Mouse (Mus musculus): ENCODE data around the gene Magi1. TPM values are rescaled to one million over a fixed set of nuclear protein-coding genes. Genes with fewer than 3 reads are reported as not detected.

Gene Magi1
- polyA plus RNA-seq, 1 experiment from 2014 or later = 27.4 TPM

GRCm38 (mm10) chr6:94107401-94108107, 176.2 kb downstream of the Magi1 start:
- ATAC-seq (ENCODE audit: low FRiP score) = no peak
- Histone ChIP-seq H3K9me3 (ENCODE audit: control insufficient read depth, low read length) (no peaks in the 10 kb centered on the region), H3K9ac (ENCODE audit: low read depth, low read length) (no peak overlapping the region), H3K4me3 (ENCODE audit: low read depth, low read length) (no peak overlapping the region), H3K36me3 (ENCODE audit: control insufficient read depth, insufficient read depth, low read length) (no peaks in the 10 kb centered on the region), H3K4me1 (replicated peaks; ENCODE audit: control insufficient read depth, insufficient read depth, low read length) (no peaks in the 10 kb centered on the region), H3K4me2 (replicated peaks; ENCODE audit: low read depth, low read length) (no peak overlapping the region), H3K27ac (ENCODE audit: low read depth, low read length) (no peak overlapping the region), H3K27me3 (ENCODE audit: control insufficient read depth, insufficient read depth, low read length) (no peaks in the 10 kb centered on the region)
- DNase-seq (ENCODE audit: low spot score) = no peak
- 80% methylated on average over 11 of the region's 11 CpGs for WGBS

DNA sequence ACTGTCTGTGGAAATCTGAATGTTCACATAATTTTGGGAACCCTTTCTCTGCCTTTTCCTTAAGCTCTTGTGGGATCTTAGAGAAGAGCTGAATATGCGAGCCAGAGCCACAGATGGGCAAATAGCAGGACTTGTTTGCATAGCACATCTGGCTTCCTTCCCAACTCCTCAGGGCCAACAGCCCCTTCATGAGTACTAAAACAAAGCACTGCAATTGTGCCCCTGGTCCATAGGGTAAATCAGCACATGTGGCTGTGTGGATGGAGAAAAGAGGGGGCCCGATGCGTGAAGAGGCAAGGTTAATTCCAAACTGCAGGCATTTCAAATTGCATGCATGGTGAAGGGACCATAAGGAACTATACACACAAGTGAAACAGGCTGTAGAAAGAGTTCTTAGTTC, 180.1 kb downstream of the Magi1 start:
- no peak overlapping the region for H3K9ac ChIP-seq (ENCODE audit: low read depth, low read length)
- H3K36me3 ChIP-seq (ENCODE audit: control insufficient read depth, insufficient read depth, low read length) = no peaks in the 10 kb centered on the region
- no peak for DNase-seq (ENCODE audit: low spot score)
- 64% methylated on average over 3 of the region's 3 CpGs for WGBS
- no peaks in the 10 kb centered on the region for H3K27me3 ChIP-seq (ENCODE audit: control insufficient read depth, insufficient read depth, low read length)
- H3K4me1 ChIP-seq (replicated peaks; ENCODE audit: control insufficient read depth, insufficient read depth, low read length) = no peaks in the 10 kb centered on the region
- no peak for ATAC-seq (ENCODE audit: low FRiP score)
- H3K9me3 ChIP-seq (ENCODE audit: control insufficient read depth, low read length) = no peaks in the 10 kb centered on the region
- no peak overlapping the region for H3K27ac ChIP-seq (ENCODE audit: low read depth, low read length)
- no peak overlapping the region for H3K4me3 ChIP-seq (ENCODE audit: low read depth, low read length)
- H3K4me2 ChIP-seq (replicated peaks; ENCODE audit: low read depth, low read length) = no peak overlapping the region

- Histone ChIP-seq H3K4me1 (replicated peaks; ENCODE audit: control insufficient read depth, insufficient read depth, low read length) (no peaks in the 10 kb centered on the region), H3K36me3 (ENCODE audit: control insufficient read depth, insufficient read depth, low read length) (no peaks in the 10 kb centered on the region), H3K9me3 (ENCODE audit: control insufficient read depth, low read length) (no peaks in the 10 kb centered on the region), H3K9ac (ENCODE audit: low read depth, low read length) (no peak overlapping the region), H3K27me3 (ENCODE audit: control insufficient read depth, insufficient read depth, low read length) (no peaks in the 10 kb centered on the region), H3K4me2 (replicated peaks; ENCODE audit: low read depth, low read length) (no peak overlapping the region), H3K4me3 (ENCODE audit: low read depth, low read length) (no peak overlapping the region), H3K27ac (ENCODE audit: low read depth, low read length) (no peak overlapping the region)
- 56% methylated on average over 5 of the region's 5 CpGs for WGBS
- ATAC-seq (ENCODE audit: low FRiP score) = no peak
- DNase-seq (ENCODE audit: low spot score) = no peak
These were observed 182.5 kb downstream of the Magi1 start for GRCm38 (mm10) chr6:94101256-94101655.

- Histone ChIP-seq H3K4me2 (replicated peaks; ENCODE audit: low read depth, low read length) (no peak overlapping the region), H3K27ac (ENCODE audit: low read depth, low read length) (no peak overlapping the region), H3K27me3 (ENCODE audit: control insufficient read depth, insufficient read depth, low read length) (no peaks in the 10 kb centered on the region), H3K4me3 (ENCODE audit: low read depth, low read length) (no peak overlapping the region), H3K9ac (ENCODE audit: low read depth, low read length) (no peak overlapping the region), H3K9me3 (ENCODE audit: control insufficient read depth, low read length) (no peaks in the 10 kb centered on the region), H3K4me1 (replicated peaks; ENCODE audit: control insufficient read depth, insufficient read depth, low read length) (no peaks in the 10 kb centered on the region), H3K36me3 (ENCODE audit: control insufficient read depth, insufficient read depth, low read length) (no peaks in the 10 kb centered on the region)
- 61% methylated on average over 4 of the region's 4 CpGs for WGBS
- ATAC-seq (ENCODE audit: low FRiP score) = no peak
- DNase-seq (ENCODE audit: low spot score) = no peak
These were observed 188.6 kb downstream of the Magi1 start for GRCm38 (mm10) chr6:94094924-94095685.

- 45% methylated on average over 8 of the region's 8 CpGs for WGBS
- Histone ChIP-seq H3K27me3 (ENCODE audit: control insufficient read depth, insufficient read depth, low read length) (no peaks in the 10 kb centered on the region), H3K9me3 (ENCODE audit: control insufficient read depth, low read length) (no peaks in the 10 kb centered on the region), H3K27ac (ENCODE audit: low read depth, low read length) (no peak overlapping the region), H3K4me2 (replicated peaks; ENCODE audit: low read depth, low read length) (no peak overlapping the region), H3K4me1 (replicated peaks; ENCODE audit: control insufficient read depth, insufficient read depth, low read length) (no peaks in the 10 kb centered on the region), H3K4me3 (ENCODE audit: low read depth, low read length) (no peak overlapping the region), H3K36me3 (ENCODE audit: control insufficient read depth, insufficient read depth, low read length) (no peaks in the 10 kb centered on the region), H3K9ac (ENCODE audit: low read depth, low read length) (no peak overlapping the region)
- DNase-seq (ENCODE audit: low spot score) (no peak), ATAC-seq (ENCODE audit: low FRiP score) (no peak)
These were observed 190.6 kb downstream of the Magi1 start for GRCm38 (mm10) chr6:94092969-94093597.

DNA sequence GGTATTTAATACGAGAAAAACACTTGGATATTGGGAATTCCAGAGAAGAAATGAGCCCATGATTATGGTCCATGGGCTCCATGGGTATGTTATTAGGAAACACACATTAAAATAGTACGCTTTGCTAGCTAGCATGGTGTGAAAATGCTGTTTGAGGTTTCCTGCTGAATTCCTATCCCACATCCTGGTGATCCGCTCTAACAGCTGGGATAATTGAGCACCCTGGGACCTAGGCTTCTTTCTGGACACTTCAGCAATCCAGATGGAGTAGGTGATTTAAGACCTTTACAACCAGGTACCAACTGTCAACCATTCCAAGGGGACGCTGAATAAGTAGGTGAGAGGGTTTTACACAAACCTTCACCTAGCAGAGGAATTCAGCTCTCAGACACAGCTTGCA, 191.2 kb downstream of the Magi1 start:
- Histone ChIP-seq H3K9ac (ENCODE audit: low read depth, low read length) (no peak overlapping the region), H3K27me3 (ENCODE audit: control insufficient read depth, insufficient read depth, low read length) (no peaks in the 10 kb centered on the region), H3K9me3 (ENCODE audit: control insufficient read depth, low read length) (no peaks in the 10 kb centered on the region), H3K27ac (ENCODE audit: low read depth, low read length) (no peak overlapping the region), H3K4me2 (replicated peaks; ENCODE audit: low read depth, low read length) (no peak overlapping the region), H3K4me3 (ENCODE audit: low read depth, low read length) (no peak overlapping the region), H3K4me1 (replicated peaks; ENCODE audit: control insufficient read depth, insufficient read depth, low read length) (no peaks in the 10 kb centered on the region), H3K36me3 (ENCODE audit: control insufficient read depth, insufficient read depth, low read length) (no peaks in the 10 kb centered on the region)
- WGBS = 93% methylated on average over 4 of the region's 4 CpGs
- DNase-seq (ENCODE audit: low spot score) = no peak
- no peak for ATAC-seq (ENCODE audit: low FRiP score)

DNA sequence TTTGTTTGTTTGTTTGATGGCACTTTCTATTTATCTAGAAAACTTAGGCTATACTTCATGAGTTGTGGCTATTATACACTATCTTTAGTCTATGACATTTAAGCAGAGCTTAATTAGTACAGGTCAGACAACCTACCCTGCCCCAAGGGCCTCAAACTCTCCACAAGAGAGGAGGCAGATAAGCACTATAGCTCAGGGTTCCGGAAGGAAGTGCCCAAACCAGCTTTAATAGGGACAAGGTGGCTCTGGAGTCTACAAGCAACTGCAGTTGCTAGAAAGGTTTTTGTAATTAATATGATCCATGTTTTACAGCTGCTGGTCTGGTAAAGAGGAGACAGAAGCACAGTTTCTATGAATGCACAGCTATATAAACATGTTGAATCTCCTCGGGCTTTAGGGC, 196.9 kb downstream of the Magi1 start:
- H3K9me3 ChIP-seq (ENCODE audit: control insufficient read depth, low read length) = no peaks in the 10 kb centered on the region
- ATAC-seq (ENCODE audit: low FRiP score) (no peak), DNase-seq (ENCODE audit: low spot score) (no peak)
- H3K4me1 ChIP-seq (replicated peaks; ENCODE audit: control insufficient read depth, insufficient read depth, low read length) = no peaks in the 10 kb centered on the region
- no peaks in the 10 kb centered on the region for H3K27me3 ChIP-seq (ENCODE audit: control insufficient read depth, insufficient read depth, low read length)
- no peaks in the 10 kb centered on the region for H3K36me3 ChIP-seq (ENCODE audit: control insufficient read depth, insufficient read depth, low read length)
- H3K9ac ChIP-seq (ENCODE audit: low read depth, low read length) = no peak overlapping the region
- no peak overlapping the region for H3K27ac ChIP-seq (ENCODE audit: low read depth, low read length)
- 80% methylated on average over 2 of the region's 2 CpGs for WGBS
- no peak overlapping the region for H3K4me3 ChIP-seq (ENCODE audit: low read depth, low read length)
- H3K4me2 ChIP-seq (replicated peaks; ENCODE audit: low read depth, low read length) = no peak overlapping the region

DNA sequence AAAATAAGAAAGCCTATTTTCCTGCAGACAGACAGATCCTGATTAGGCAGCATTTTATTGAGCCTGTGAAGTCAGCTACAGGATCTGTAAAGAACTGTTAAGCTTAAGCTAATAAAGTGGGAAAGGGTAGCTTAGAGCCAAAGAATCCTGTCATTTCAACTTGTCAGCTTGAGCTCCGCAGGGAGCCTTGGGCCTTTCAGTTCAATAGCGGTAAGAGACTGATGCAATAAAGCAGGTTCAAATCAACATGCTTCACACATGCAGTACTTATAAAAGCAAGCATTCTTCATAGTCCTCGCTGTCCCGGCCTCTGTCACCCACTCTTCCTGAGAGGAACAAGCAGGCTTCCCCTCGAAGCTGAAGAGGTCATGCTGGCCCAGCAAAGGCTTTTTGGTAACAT, 199.0 kb downstream of the Magi1 start:
- H3K9ac ChIP-seq (ENCODE audit: low read depth, low read length) = no peak overlapping the region
- ATAC-seq (ENCODE audit: low FRiP score) = no peak

More for the DNA sequence above, 199.0 kb downstream of the Magi1 start:
- DNase-seq (ENCODE audit: low spot score) = peak; percentile 30
- Histone ChIP-seq H3K9me3 (ENCODE audit: control insufficient read depth, low read length) (no peaks in the 10 kb centered on the region), H3K4me1 (replicated peaks; ENCODE audit: control insufficient read depth, insufficient read depth, low read length) (no peaks in the 10 kb centered on the region), H3K36me3 (ENCODE audit: control insufficient read depth, insufficient read depth, low read length) (no peaks in the 10 kb centered on the region), H3K27me3 (ENCODE audit: control insufficient read depth, insufficient read depth, low read length) (no peaks in the 10 kb centered on the region), H3K27ac (ENCODE audit: low read depth, low read length) (no peak overlapping the region), H3K4me3 (ENCODE audit: low read depth, low read length) (no peak overlapping the region), H3K4me2 (replicated peaks; ENCODE audit: low read depth, low read length) (no peak overlapping the region)
- WGBS = 28% methylated on average over 5 of the region's 5 CpGs

Measured in hindbrain, embryonic 11.5 days (tissue).